Mouse (Mus musculus) liver, adult 2 months (tissue): ENCODE data around the gene Siah2. TPM values are rescaled to one million over a fixed set of nuclear protein-coding genes. Genes with fewer than 3 reads are reported as not detected.

Experiments used
- DNase-seq: peaks from one replicate; pipeline ENCODE4 v3.0.0-alpha.2; 2011; ENCODE audit warnings: low read depth, low spot score; ENCODE audit errors: extremely low read depth
- H3K27ac ChIP-seq: fragments of 200-500 bp; replicated peaks from 2 replicates; pipeline ENCODE4 v1.5.1; 2012; ENCODE audit warnings: low read depth, mild to moderate bottlenecking, control low read depth, inconsistent platforms, low read length; ENCODE audit not compliant: insufficient read depth
- H3K27me3 ChIP-seq: fragments of 200-500 bp; 2 replicates; pipeline ENCODE4 v1.6.1; 2012; ENCODE audit warnings: mild to moderate bottlenecking, moderate library complexity, low read length, inconsistent platforms; ENCODE audit not compliant: control insufficient read depth, insufficient read depth
- H3K36me3 ChIP-seq: fragments of 200-500 bp; 2 replicates; pipeline ENCODE4 v1.6.1; 2012; ENCODE audit warnings: low read length, inconsistent platforms; ENCODE audit not compliant: control insufficient read depth, insufficient read depth
- H3K4me1 ChIP-seq: fragments of 200-500 bp; 2 replicates; pipeline ENCODE4 v1.6.1; 2011; ENCODE audit warnings: low read length; ENCODE audit not compliant: control insufficient read depth, insufficient read depth
- H3K4me3 ChIP-seq: fragments of 200-500 bp; 2 replicates; pipeline ENCODE4 v1.5.1; 2011; ENCODE audit warnings: low read depth, mild to moderate bottlenecking, control low read depth, low read length, moderate library complexity; ENCODE audit not compliant: insufficient read depth
- H3K79me2 ChIP-seq: fragments of 200-500 bp; 2 replicates; pipeline ENCODE4 v1.6.1; 2012; ENCODE audit warnings: inconsistent platforms, mild to moderate bottlenecking, low read length, moderate library complexity; ENCODE audit not compliant: control insufficient read depth, insufficient read depth
- H3K9ac ChIP-seq: fragments of 200-500 bp; 2 replicates; pipeline ENCODE4 v1.6.1; 2012; ENCODE audit warnings: low read depth, mild to moderate bottlenecking, control low read depth, inconsistent platforms, low read length
- CTCF ChIP-seq: fragments of 200-500 bp; IDR thresholded peaks from 2 replicates; pipeline ENCODE4 v1.5.1; 2011; ENCODE audit warnings: low read depth, low read length, control low read depth
- POLR2A ChIP-seq: fragments of 200-500 bp; IDR thresholded peaks from 2 replicates; pipeline ENCODE4 v1.6.1; 2011; ENCODE audit warnings: low read length, control low read depth; ENCODE audit not compliant: insufficient read depth; ENCODE audit errors: extremely low read depth
- WGBS: fragments of 180-500 bp; shearing (Covaris S2); methylation state at CpG from one replicate; pipeline ENCODE4 v1.1.7; 2018; 5-methylcytosine and 5-hydroxymethylcytosine counted together
- polyA plus RNA-seq: library from polyadenylated mRNA; depleted of rRNA; stranded (reverse); fragments of >200 nt; gene quantifications from 2 replicates; pipeline ENCODE4 v1.2.3, GENCODE M21; 2012
- total RNA-seq: library from RNA; depleted of rRNA; stranded (reverse); fragments of >200 nt; gene quantifications from 2 replicates; pipeline ENCODE4 v1.2.3, GENCODE M21; 2014

Siah2 gene
- total and polyA plus RNA-seq, 2 experiments, result 9.6 to 29.4 TPM

DNA sequence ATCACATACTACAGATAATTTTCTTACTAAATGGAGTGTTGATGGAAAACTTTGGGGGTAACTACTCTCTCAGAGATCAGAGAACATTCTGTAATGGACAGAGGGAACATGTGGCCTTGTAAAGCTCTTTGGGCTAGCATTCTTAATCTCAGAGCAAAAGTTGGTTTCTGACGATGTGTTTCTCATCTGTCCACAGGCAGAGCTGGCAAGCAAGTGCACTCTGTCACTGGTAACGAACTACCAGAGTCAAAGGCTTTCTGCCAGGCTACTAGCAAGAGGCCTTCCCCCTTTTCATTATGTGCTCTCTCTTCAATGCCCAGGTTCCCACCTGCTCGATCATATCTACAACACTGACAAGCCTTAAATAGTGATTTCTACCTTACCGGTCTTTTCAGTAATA is 9.9 kb downstream of the Siah2 start:
- Histone ChIP-seq H3K27me3 (no peaks in the 10 kb centered on the region), H3K4me3 (no peak overlapping the region), H3K4me1 (peaks cover 56% of the 10 kb centered on the region), H3K9ac (no peak overlapping the region), H3K79me2 (peaks cover 43% of the 10 kb centered on the region), H3K36me3 (peaks cover 3% of the 10 kb centered on the region; the same call in 1 of the 2 replicates), H3K27ac (0 out of 2 replicates have a peak overlapping the region, but pooled peaks have one; percentile 2)
- peak; percentile 73 for DNase-seq
- 29% methylated on average over 4 of the region's 4 CpGs for WGBS
- TF ChIP-seq CTCF, result no peak
- TF ChIP-seq POLR2A, result no peak

DNA sequence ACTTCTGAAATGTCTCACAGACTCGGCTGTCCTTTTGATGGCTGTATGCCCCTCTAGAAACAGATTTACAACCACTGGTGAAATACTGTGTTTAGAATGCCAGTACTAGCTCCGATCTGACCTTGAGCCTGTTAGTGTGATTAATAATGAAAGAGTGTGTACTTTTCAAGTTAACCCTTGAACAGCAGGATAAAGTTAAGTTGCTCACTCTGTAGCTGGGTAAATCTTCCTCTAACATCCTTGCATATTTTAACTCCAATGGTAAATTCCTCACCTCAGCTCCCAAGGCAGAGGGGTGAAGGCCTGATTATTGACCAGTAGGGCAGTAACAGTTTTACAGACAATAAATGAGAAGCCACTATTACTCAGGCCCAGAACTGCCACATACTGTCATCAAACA is 10.4 kb downstream of the Siah2 start:
- Histone ChIP-seq H3K9ac (peak overlapping the region; percentile 25; the same call in 1 of the 2 replicates), H3K4me3 (no peak overlapping the region; the same call in 1 of the 2 replicates), H3K36me3 (peaks cover 3% of the 10 kb centered on the region; the same call in 1 of the 2 replicates), H3K79me2 (peaks cover 43% of the 10 kb centered on the region), H3K27me3 (no peaks in the 10 kb centered on the region), H3K27ac (peak overlapping the region; percentile 34; the same call in 1 of the 2 replicates), H3K4me1 (peaks cover 56% of the 10 kb centered on the region)
- peak; percentile 90 for DNase-seq
- WGBS, result 22% methylated on average over 2 of the region's 2 CpGs
- TF ChIP-seq POLR2A, result no peak
- no peak for TF ChIP-seq CTCF

DNA sequence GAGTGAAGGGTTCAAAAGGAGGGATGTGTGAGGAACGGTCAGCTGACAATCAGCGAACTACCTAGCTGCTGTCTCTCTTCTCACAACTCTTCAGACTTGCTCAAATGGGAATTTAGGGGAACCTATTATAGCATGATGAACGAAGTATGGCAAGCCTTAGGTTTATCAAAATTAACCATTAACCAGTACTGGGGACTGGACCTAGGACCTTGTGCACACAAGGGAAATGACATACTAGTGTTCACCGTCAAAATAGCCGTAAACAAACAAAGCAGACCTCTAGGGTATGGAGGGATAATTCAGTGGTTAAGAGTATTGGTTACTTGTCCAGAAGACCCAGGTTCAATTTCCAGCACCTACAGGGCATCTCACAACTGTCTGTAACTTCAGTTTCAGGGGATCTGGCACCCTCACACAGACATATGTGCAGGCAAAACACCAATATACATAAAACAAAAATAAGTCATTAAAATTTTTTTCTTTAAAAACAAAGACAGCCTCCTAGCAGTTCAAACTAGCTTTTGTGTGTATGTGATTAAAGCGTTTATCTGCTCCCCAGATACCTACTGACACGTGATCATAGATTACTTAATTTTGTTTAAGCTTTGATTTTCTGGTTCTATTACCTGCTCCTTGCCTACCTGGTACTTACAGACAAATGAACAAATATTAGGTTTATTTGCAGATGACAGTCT is 11.1 kb downstream of the Siah2 start:
- Histone ChIP-seq H3K9ac (peak overlapping the region; percentile 33), H3K4me1 (peaks cover 56% of the 10 kb centered on the region), H3K79me2 (peaks cover 39% of the 10 kb centered on the region), H3K4me3 (no peak overlapping the region; the same call in 1 of the 2 replicates), H3K27me3 (no peaks in the 10 kb centered on the region), H3K36me3 (peaks cover 3% of the 10 kb centered on the region; the same call in 1 of the 2 replicates), H3K27ac (peak overlapping the region; percentile 89)
- DNase-seq, result peak; percentile 93
- TF ChIP-seq POLR2A (no peak), CTCF (no peak)
- WGBS, result 24% methylated on average over 7 of the region's 7 CpGs

- H3K79me2 ChIP-seq, result peaks cover 28% of the 10 kb centered on the region
- TF ChIP-seq POLR2A, result no peak
- TF ChIP-seq CTCF, result no peak
- no peaks in the 10 kb centered on the region for H3K27me3 ChIP-seq
- WGBS, result 18% methylated on average over 4 of the region's 4 CpGs
- H3K4me3 ChIP-seq, result no peak overlapping the region
- H3K27ac ChIP-seq, result peak overlapping the region; percentile 60
- peak; percentile 64 for DNase-seq
- H3K9ac ChIP-seq, result 0 out of 2 replicates have a peak overlapping the region, but pooled peaks have one; percentile 1
- peaks cover 8% of the 10 kb centered on the region; the same call in 1 of the 2 replicates for H3K36me3 ChIP-seq
- peaks cover 49% of the 10 kb centered on the region for H3K4me1 ChIP-seq
Observed at GRCm38 (mm10) chr3:58679996-58680395, 12.2 kb downstream of the Siah2 start.

GRCm38 (mm10) chr3:58678905-58679304 is 13.3 kb downstream of the Siah2 start:
- no peak for DNase-seq
- Histone ChIP-seq H3K4me1 (peaks cover 46% of the 10 kb centered on the region), H3K27me3 (no peaks in the 10 kb centered on the region), H3K9ac (no peak overlapping the region), H3K79me2 (peaks cover 20% of the 10 kb centered on the region), H3K4me3 (no peak overlapping the region), H3K36me3 (peaks cover 11% of the 10 kb centered on the region; the same call in 1 of the 2 replicates), H3K27ac (no peak overlapping the region)
- WGBS, result 19% methylated on average over 2 of the region's 2 CpGs
- TF ChIP-seq POLR2A (no peak), CTCF (no peak)

- Histone ChIP-seq H3K4me1 (peaks cover 41% of the 10 kb centered on the region), H3K79me2 (peaks cover 16% of the 10 kb centered on the region), H3K4me3 (no peak overlapping the region), H3K9ac (no peak overlapping the region), H3K36me3 (peaks cover 11% of the 10 kb centered on the region; the same call in 1 of the 2 replicates), H3K27ac (no peak overlapping the region; the same call in 1 of the 2 replicates), H3K27me3 (no peaks in the 10 kb centered on the region)
- TF ChIP-seq CTCF, result no peak
- no peak for TF ChIP-seq POLR2A
- peak; percentile 62 for DNase-seq
- WGBS, result 31% methylated on average over 8 of the region's 8 CpGs
Observed at GRCm38 (mm10) chr3:58678384-58678783, 13.8 kb downstream of the Siah2 start.
